Comparison of ENCODE assay signal across 12 mouse cellular contexts in the genomic region with DNA sequence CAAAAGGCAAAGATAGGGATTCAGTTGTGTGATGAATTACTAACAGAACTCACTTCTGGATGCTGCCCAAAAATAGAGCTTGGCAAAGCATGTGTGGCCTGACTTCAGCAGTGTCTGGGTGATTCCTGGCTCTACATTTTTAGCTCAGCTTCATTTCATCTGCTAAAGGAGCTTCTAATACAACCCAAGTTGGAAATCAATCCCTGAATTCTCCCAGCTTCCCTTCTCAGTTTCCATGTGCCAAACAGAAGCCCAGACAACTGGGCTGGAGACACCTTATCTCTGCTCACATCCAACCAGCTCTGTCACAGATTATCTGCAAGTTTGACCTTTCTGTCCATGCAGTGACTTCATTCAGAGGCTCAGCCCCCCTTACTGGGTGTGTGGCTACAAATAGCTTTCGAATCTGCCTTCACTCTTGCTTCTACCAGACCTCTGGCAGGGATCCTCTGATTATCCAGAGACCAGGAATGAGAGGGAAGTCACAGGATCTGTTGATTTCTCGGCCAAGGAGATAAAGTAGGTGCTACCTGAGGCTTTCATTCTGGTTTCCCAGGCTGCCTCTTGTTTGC. TPM values are rescaled to one million over a fixed set of nuclear protein-coding genes. Genes with fewer than 3 reads are reported as not detected.
DNase-seq lines count a peak whose midpoint lies in the region; ATAC-seq lines count a peak whose summit lies in the region.
"Had no signal": no experiment of that assay in that cellular context is flagged by ENCODE, and none has a peak within 500 bp of the region (broad histone marks: within the 10 kb centered on the region; RNA-seq: fewer than 3 reads in every experiment).

No protein-coding gene starts in this region.

- peak; percentile 51 for DNase-seq in adrenal gland, adult 2 months
- no peak for DNase-seq in adrenal gland, postnatal 4 days (ENCODE audit: low spot score in 2 of 2)
- DNase-seq in adrenal gland, postnatal 14 days: peak; percentile 32
- no peak for DNase-seq in liver
- DNase-seq in right cerebral cortex, adult 18-20 months: no peak
- no peak for DNase-seq in thymus, postnatal 25 days
- DNase-seq: kidney, postnatal 25 days had no signal

- peak; percentile 69; the same call in 1 of the 2 replicates for ATAC-seq in heart, embryonic 11.5 days (replicated peaks; ENCODE audit: insufficient number of reproducible peaks, low FRiP score, low TSS enrichment)
- peak; percentile 80 for ATAC-seq in lung, embryonic 16.5 days (ENCODE audit: low read depth)

- no peak overlapping the region; the same call in 1 of the 2 replicates for H3K9ac ChIP-seq in heart, embryonic 11.5 days (ENCODE audit: low read depth, low read length)
- H3K9ac ChIP-seq in lung, embryonic 16.5 days (ENCODE audit: low read length): no peak overlapping the region
- H3K9ac ChIP-seq: embryonic facial prominence, embryonic 13.5 days; midbrain, embryonic 12.5 days had no signal

- peaks cover 10% of the 10 kb centered on the region for H3K4me1 ChIP-seq in heart, embryonic 11.5 days (ENCODE audit: control insufficient read depth, insufficient read depth, low read length)
- peaks cover 19% of the 10 kb centered on the region for H3K4me1 ChIP-seq in lung, embryonic 16.5 days (replicated peaks; ENCODE audit: control insufficient read depth, insufficient read depth, low read length)
- H3K4me1 ChIP-seq: midbrain, embryonic 12.5 days had no signal

- H3K4me3 ChIP-seq in heart, embryonic 11.5 days (ENCODE audit: low read depth, low read length): no peak overlapping the region
- no peak overlapping the region for H3K4me3 ChIP-seq in lung, embryonic 16.5 days (ENCODE audit: low read length)
- H3K4me3 ChIP-seq: embryonic facial prominence, embryonic 13.5 days; midbrain, embryonic 12.5 days had no signal

- no peak overlapping the region for H3K4me2 ChIP-seq in heart, embryonic 11.5 days
- no peak overlapping the region for H3K4me2 ChIP-seq in lung, embryonic 16.5 days (ENCODE audit: low read depth, low read length)
- H3K4me2 ChIP-seq: embryonic facial prominence, embryonic 13.5 days; midbrain, embryonic 12.5 days had no signal

- no peaks in the 10 kb centered on the region for H3K27me3 ChIP-seq in heart, embryonic 11.5 days (ENCODE audit: control insufficient read depth, insufficient read depth, low read length)
- H3K27me3 ChIP-seq in lung, embryonic 16.5 days (ENCODE audit: control insufficient read depth, insufficient read depth, low read depth, low read length): no peaks in the 10 kb centered on the region
- H3K27me3 ChIP-seq: midbrain, embryonic 12.5 days had no signal

- H3K27ac ChIP-seq in heart, embryonic 11.5 days (ENCODE audit: low read depth, low read length): peak overlapping the region; percentile 88
- peak overlapping the region; percentile 3 for H3K27ac ChIP-seq in lung, embryonic 16.5 days (ENCODE audit: low read length)
- H3K27ac ChIP-seq: embryonic facial prominence, embryonic 13.5 days; midbrain, embryonic 12.5 days had no signal

- WGBS in heart, embryonic 11.5 days (ENCODE audit: insufficient replicate concordance): 11% methylated on average over 2 of the region's 2 CpGs
- WGBS in lung, embryonic 16.5 days: 25% methylated on average over 2 of the region's 2 CpGs

- no peaks in the 10 kb centered on the region for H3K36me3 ChIP-seq in heart, embryonic 11.5 days (ENCODE audit: control insufficient read depth, insufficient read depth, low read length)
- no peaks in the 10 kb centered on the region for H3K36me3 ChIP-seq in lung, embryonic 16.5 days (ENCODE audit: control insufficient read depth, insufficient read depth, low read length)
- H3K36me3 ChIP-seq: embryonic facial prominence, embryonic 13.5 days; midbrain, embryonic 12.5 days had no signal

- no peaks in the 10 kb centered on the region for H3K9me3 ChIP-seq in heart, embryonic 11.5 days (replicated peaks; ENCODE audit: control insufficient read depth, low read length)
- no peaks in the 10 kb centered on the region for H3K9me3 ChIP-seq in lung, embryonic 16.5 days (ENCODE audit: control insufficient read depth, low read length)
- H3K9me3 ChIP-seq: embryonic facial prominence, embryonic 13.5 days; midbrain, embryonic 12.5 days had no signal

RNA-seq across cellular contexts. Expression of a gene that starts 28.4 kb away (rescaled TPM):
- total RNA-seq in adrenal gland, adult 2 months (2021): 10 to 100 TPM in 1 of 2 experiments, 1 to 10 TPM in 1; 8.6 to 15.5 TPM
- polyA plus RNA-seq in adrenal gland, adult 2 months (2012; rRNA removed): 7.7 and 10.4 TPM in 2 replicates
- total RNA-seq in adrenal gland, postnatal 4 days (2021): 10 to 100 TPM in 1 of 2 experiments, 1 to 10 TPM in 1; 8.3 to 13.6 TPM
- 13.4 and 14.8 TPM in 2 replicates for total RNA-seq in adrenal gland, postnatal 14 days (2021)
- polyA plus RNA-seq in heart, embryonic 11.5 days (2014; fragmentation: Nextera tagmentation; extraction: Ambion mirVana): 170 and 202 TPM in 2 replicates
- 125 and 133 TPM in 2 replicates for polyA plus RNA-seq in lung, embryonic 16.5 days (2015; fragmentation: Nextera tagmentation; extraction: Ambion mirVana)
- total RNA-seq: granulocyte monocyte progenitor cell, adult 5-6 weeks had no signal

Comparison
In these comparisons a context has a peak if more than half of its experiments do, and no peak if none do; other contexts are left out.
1. DNase-seq: peak in adrenal gland, adult 2 months (single experiment) and adrenal gland, postnatal 14 days (single experiment); none in adrenal gland, postnatal 4 days (0 of 2), liver (single experiment), right cerebral cortex, adult 18-20 months (single experiment) and thymus, postnatal 25 days (single experiment).